Mouse (Mus musculus) right cerebral cortex, postnatal 36 days (tissue): ENCODE data around the gene Ptpa.
"Not testable (repeated sequence)": the region's sequence is repeated elsewhere in the genome, so short reads cannot be mapped to it uniquely, and the experiment has no call there.

Experiments used
- DNase-seq, 2 experiments: peaks; one replicate each; pipeline ENCODE4 v3.0.0; 2022; ENCODE audit warnings: low spot score in 2 of 2, mixed read lengths in 1 of 2

Ptpa gene

GRCm38 (mm10) chr2:30402351-30402826 lies 13.4 kb upstream of the Ptpa start:
- DNase-seq: no peak

DNA sequence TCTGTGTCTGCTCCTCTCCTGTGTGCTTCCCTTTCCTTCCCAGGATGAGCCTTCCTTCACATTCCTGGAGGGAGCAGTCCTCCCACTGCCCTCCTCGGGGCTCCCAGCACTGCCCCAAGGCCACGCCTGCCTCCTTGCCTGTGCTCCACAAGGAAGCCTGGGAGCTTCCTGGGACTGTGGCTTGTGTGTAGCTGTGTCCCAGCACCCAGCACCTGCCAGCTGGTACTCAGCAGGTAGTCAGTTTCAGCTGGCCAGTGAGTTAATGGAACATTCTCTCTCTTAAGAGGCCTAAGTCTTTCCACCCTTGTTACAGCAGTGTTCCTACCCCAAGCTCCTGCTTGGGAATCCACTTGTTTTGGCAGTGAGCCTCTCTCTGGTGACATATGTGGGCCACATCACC lies 13.0 kb upstream of the Ptpa start:
- DNase-seq: no peak

DNA sequence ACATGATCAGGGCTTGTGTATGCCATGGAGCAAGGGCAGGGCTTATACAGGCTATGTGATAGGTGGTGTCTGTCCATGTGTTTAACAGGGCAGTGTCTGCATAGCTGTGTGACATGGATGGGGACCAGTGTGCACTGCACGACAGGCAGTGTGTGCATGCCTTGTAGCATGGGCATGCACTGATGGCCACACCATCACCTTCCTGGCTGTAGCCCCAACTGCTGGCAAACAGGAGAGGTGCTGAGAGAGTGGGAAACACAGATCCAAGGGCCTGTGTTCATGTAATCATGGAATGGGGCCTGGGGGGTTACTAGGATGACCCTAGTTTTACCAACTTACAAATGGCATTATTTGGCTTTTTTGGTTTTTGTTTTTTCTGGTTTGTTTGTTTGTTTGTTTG lies 12.0 kb upstream of the Ptpa start:
- no peak for DNase-seq

DNA sequence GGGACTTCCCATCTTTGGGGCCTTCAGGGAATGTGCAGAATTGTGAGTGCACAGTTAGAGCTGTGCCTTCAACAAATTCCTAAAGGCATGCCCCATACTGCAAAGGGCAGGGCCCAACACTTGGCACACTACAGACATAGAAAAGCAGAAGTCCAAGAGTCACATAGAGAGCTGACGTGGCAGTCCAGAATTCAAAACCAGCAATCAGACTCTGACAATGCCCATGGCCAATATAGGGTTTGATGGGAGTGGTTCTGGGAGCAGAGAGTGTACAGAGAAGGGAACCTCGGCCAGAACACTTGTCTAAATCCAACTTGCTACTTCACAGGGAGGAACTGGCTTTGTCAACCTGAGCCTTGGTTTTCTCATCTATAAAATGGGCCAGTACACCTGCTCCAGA lies 8.6 kb upstream of the Ptpa start:
- DNase-seq: no peak

GRCm38 (mm10) chr2:30407778-30408177 lies 8.1 kb upstream of the Ptpa start:
- no peak for DNase-seq

DNA sequence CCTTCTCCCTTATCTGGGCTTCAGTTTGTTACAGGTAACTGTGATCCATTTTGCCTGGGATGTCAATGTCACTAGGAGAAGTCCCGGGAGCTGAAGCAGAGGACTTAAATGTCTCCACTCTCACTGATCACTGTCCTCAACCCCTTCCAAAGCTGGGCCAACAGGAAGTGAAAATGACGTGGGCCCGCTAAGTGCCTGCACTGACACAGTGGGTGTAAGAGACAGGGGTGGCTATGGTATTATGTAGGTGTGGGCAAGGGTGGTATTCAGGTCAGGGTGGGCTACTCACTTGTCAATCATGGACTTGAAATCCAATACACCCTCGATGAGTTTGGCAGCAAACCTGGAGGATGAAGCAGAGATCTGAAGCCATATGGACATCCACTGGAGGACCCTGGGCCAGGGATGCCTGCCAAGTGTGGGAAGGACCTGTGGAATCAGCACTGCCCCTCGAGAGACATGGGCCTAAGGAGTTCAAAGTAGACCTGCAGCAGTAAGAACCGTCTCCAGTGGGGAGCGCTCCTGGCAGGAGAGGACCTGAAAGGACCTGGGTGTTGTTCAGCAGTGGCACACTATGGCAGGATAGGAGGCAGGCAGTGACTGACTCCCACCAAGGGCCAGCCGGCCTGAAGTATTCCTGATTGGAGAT lies 7.3 kb upstream of the Ptpa start:
- DNase-seq: no peak

- no peak for DNase-seq
Measured at GRCm38 (mm10) chr2:30409454-30410176, 6.2 kb upstream of the Ptpa start.

DNA sequence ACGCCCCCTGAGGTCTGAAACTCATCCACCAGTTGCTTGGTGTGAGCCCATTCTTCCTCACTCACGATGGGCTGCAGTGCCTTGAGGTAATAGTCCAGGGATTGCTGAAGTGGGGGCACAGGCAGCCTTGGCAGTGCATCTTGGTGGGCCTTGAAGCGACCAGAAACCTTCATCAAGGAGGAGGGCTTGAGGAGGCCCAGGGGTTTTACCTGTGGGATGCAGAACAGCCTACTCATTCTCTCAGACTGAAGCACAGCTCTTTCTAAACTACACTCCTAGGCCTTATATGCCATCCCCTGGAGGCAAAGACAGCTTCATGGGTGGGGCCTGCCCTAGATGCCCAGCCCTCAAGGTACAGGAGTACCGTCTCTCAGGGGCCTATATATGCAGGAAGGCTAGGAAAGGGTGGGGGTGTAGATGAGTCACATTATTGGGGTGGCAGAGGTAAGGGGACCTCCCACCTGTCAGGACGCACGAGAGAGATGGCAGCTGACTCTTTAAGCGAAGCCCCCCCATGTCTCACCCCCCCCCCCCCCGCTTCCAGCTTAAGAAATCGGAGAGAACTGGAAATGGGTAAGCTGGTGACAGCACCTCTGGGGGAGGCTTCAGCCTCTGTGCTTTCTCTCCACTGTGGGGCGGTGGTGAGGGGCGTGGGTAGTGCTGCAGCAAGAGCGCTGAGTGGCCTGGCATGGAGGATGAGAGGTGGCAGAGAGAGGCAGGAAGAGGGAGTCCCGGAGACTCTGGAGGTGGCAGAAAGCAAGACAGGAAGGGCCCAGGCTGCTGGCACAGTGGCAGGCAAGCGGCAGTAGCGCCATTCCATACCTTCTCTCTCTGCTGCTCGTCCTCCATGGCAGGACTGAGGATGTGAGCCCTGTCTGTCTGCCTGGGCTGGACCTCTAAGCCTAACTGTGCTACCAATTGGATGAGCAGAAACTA lies 2.5 kb upstream of the Ptpa start:
- DNase-seq: peak; percentile 74 to 80

DNA sequence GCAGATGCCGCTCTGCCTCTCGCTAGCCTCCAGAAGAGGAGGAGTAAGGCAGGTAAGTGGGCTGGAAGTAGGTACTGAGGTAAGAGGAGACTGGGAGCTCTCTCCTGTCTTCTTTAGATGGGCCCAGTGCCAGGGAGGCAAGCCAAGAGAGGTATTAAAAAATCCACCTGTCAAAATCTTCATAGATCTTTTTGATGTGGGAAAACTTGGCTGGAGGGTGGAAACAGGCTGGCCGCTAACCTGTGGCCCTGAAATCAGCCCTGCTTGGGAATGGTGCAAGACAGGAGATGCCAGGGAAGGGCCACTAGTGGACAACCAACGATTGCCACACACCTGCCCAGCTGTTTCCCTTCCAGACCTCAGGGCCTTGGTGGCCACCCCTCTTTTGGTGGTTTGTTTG lies 1.7 kb upstream of the Ptpa start:
- no peak for DNase-seq

DNA sequence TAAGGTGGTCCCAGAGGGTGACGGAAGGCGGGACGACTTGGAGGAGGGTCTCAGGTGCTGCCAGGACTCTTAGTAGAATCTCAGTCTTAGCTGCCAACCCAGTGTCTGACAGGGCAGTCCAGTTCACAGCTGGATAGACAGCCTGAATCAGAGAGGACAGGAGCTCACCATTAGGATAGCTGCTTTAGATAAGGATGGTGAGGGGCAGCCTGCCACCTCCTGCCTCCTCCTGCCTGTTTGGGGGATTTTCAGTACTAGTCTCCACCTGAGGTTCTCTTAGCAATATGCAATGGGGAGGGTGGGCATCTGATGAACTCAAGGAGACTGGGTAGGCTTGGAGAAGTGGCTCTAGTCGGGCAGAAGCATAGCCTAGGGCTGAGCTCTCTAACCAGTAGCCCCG lies 1.2 kb upstream of the Ptpa start:
- no peak for DNase-seq

DNA sequence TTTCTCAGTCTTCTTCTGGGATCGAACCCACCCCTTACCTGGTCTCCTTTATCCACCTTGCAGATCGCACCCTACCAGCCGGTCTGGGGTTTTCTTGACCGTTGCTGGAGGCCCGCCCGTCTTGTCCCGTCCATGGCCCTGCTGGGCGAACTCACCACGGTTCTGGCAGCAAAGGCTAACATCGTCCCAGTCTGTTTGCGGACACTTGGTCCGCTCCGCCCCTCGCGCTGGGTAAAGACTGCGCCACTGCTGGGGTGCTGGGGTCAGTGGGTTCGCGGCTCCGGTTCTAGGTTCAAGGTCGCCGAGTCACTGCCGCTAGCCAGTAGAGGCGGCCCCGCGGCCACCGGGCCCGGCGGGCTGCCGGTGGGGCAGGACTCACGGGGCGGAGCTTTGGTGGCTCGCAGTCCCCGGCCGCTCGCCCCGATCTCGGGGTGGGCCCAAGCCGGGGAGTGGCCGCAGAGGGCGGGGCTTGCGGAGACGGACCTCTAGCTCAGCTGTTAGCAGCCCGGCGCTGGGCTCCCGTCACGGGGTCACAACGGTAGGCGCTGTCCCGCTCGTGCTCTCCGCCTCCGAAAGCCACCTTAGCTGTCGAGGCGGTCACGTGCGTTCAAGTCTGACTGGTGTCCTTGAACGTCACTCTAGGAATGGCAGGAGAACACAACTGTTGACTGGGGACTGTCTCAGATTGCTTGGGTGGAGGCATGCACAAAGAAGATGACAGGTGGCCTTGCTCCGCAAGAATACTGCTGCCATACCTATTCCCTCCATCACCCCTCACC lies 493 bp upstream of the Ptpa start, which contains the start of gene Crat:
Gene Crat, minus strand, starts transcription at position 657 of the 779 bp plus-strand sequence.
- peak; percentile 90 to 94 for DNase-seq

DNA sequence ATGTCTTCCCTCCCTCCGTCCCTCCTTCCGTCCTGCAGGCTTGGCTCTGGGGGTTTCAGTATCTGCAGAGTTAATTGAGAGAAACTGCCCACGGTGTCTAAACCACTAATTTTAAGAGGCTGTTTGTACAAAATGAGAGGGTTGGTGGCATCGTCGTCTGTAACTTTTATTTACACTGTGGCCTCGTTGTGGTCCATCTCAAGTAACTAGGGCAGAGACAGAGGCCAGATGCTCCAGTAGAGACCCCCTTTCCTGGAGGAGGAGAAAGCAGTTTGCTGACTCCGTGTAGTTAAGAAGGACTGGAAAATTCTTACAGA lies 768 bp downstream of the Ptpa start:
- DNase-seq: no peak

DNA sequence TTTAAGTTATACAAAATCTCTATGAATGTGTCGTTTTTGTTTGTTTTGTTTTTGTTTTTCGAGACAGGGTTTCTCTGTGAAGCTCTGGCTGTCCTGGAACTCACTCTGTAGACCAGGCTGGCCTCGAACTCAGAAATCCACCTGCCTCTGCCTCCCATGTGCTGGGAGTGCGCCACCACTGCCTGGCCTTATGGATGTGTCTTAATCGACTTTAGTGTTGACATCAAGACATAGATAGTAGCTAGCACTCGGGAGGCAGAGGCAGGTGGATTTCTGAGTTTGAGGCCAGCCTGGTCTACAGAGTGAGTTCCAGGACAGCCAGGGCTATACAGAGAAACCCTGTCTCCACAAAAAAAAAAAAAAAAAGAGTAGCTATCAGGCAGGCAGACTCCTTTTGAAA lies 1.3 kb downstream of the Ptpa start:
- not testable (repeated sequence) for DNase-seq

GRCm38 (mm10) chr2:30417595-30418165 lies 1.8 kb downstream of the Ptpa start:
- DNase-seq: no peak

- DNase-seq: no peak
Measured at GRCm38 (mm10) chr2:30418259-30418658, 2.4 kb downstream of the Ptpa start.

GRCm38 (mm10) chr2:30419112-30419511 lies 3.3 kb downstream of the Ptpa start:
- DNase-seq: no peak

DNA sequence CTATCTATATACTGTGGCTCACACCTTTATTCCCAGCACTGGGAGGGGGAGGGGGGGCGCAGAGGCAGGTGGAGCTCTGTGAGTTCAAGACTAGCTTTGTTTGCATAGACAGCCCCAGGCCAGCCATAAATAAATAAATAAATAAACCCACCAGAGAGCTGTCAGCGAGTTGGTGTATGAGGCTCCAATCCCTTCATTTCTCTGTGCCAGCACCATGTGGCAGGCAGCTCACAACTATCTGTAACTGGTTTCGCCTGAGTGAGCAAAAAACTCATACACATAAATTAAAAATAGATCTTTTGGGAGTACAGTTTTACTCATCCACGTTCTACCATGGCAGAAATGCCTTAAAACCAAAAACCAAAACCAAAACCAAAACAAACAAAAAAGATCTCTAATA lies 5.6 kb downstream of the Ptpa start:
- no peak for DNase-seq

DNA sequence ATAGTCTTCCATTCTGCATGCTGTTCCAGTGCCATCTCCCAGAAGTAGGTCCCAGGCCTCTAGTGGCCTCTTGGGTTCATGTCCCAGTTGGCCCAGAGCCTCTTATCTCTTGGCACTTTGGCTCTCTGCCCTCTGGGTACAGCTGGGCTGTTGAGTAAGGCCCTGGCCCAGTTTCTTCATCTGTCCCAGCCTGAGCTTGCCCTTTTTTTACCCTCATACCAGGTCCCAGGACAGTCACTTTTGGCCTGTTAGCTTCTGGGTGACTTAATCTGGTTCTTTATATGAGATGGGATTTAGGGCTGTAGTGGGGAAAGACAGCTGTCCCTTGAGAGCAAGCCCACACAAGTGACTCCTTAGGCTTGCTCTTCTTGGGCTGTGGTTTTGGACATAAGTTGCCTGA lies 13.3 kb downstream of the Ptpa start:
- no peak for DNase-seq

- DNase-seq: peak; percentile 52 to 63
Measured at GRCm38 (mm10) chr2:30435326-30436155, 19.7 kb downstream of the Ptpa start.

DNA sequence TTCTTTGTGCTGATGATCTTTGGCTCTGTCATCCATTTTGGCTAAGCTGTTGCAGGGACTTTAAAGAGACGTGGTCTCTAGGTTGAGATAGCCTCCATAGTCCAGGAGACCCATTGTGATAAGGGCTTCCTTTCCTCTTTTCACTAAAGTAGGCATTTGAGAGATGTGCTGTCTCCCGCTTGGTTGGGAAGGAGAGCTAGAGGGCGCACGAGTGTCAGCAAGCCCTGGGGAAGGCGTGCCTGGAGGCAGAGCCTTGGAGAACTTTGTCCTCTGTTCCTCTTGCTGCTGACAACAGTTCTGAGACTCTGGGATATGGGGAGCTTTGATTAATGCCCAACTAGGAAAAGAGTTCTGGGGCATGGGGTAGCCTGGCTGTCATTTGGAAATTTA lies 20.3 kb downstream of the Ptpa start:
- DNase-seq: no peak
